Mouse (Mus musculus): ENCODE data around the gene Ror2. TPM values are rescaled to one million over a fixed set of nuclear protein-coding genes. Genes with fewer than 3 reads are reported as not detected.

Ror2 gene
- polyA plus RNA-seq, 1 experiment from 2014 or later, result 9.8 TPM

DNA sequence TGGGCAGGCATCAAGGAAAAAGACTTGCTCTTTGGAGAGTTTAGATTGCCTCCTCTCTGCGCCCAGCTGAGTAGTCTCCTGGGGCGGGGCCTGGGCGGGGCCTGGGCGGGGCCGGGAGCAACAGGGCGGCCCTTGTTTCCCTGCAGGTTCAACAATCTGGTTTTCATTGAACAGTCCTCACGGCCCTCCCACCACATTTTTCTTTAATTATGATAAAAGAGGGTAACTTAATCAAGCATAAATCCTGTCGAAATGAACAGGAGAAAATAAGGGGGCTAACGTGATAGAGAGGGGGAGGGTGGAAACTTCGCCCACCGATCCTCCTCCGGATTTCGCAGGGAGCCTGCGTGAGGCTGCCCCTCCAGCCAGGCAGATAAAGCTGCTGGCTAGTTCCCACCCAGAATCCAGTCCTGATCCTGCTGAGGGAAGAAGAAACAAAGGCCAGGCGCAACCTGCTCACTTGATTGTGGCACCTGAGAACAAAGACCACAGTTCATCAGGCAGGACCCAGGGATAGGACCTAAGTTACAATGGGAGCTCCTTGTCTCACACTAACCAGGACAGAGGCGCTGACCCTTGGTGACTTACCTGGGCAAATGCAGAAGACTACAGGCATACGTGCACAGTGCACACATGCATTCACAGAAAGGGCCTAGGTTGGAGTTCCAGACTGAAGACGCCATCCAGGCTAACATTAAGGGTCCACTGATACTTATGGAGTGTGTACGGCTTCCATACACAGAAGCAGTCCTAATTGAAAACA lies 73.8 kb downstream of the Ror2 start:
- Histone ChIP-seq H3K9ac (ENCODE audit: low read depth, low read length) (no peak overlapping the region), H3K4me1 (replicated peaks; ENCODE audit: control insufficient read depth, insufficient read depth, low read length) (peaks cover 5% of the 10 kb centered on the region; the same call in 1 of the 2 replicates)
- TF ChIP-seq CTCF (IDR thresholded peaks at IDR 0.05; ENCODE audit: low read depth), result peak; percentile 29; the same call in 1 of the 2 replicates

DNA sequence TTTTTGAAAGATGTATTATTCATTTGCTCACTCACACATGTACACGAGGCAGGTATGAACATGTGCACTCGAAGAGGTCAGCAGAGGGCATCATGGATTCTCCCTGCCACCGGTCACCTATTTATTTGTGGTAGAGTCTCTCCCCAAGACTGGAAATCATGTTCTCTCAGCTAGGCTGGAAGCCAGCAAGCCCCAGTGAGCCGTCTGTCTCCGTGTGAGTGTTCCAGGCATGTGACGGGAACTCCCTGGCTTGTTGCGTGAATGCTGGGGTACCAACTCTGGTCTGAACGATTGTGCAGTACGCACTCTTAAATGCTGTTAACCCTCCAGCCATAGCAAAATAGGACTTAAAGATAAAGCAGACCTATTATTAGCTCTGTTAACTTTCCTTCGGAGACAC lies 77.4 kb downstream of the Ror2 start:
- H3K4me2 ChIP-seq (replicated peaks; ENCODE audit: low read depth), result no peak overlapping the region
- WGBS, result 74% methylated on average over 10 of the region's 10 CpGs
- ATAC-seq, result no peak
- H3K36me3 ChIP-seq (ENCODE audit: control insufficient read depth, insufficient read depth), result no peaks in the 10 kb centered on the region
- no peaks in the 10 kb centered on the region for H3K27me3 ChIP-seq (replicated peaks; ENCODE audit: control insufficient read depth, insufficient read depth, low read length)
- H3K4me3 ChIP-seq (ENCODE audit: low read depth, low read length), result no peak overlapping the region
- H3K4me1 ChIP-seq (replicated peaks; ENCODE audit: control insufficient read depth, insufficient read depth, low read length), result peaks cover 20% of the 10 kb centered on the region
- H3K9me3 ChIP-seq (ENCODE audit: control insufficient read depth), result no peaks in the 10 kb centered on the region
- TF ChIP-seq CTCF (IDR thresholded peaks at IDR 0.05; ENCODE audit: low read depth), result no peak
- no peak overlapping the region for H3K27ac ChIP-seq (ENCODE audit: low read depth, low read length)
- no peak overlapping the region for H3K9ac ChIP-seq (ENCODE audit: low read depth, low read length)

More for the DNA sequence above, 73.8 kb downstream of the Ror2 start:
- 28% methylated on average over 17 of the region's 19 CpGs for WGBS
- Histone ChIP-seq H3K4me2 (replicated peaks; ENCODE audit: low read depth) (peak overlapping the region; percentile 54), H3K27me3 (replicated peaks; ENCODE audit: control insufficient read depth, insufficient read depth, low read length) (no peaks in the 10 kb centered on the region), H3K4me3 (ENCODE audit: low read depth, low read length) (no peak overlapping the region), H3K9me3 (ENCODE audit: control insufficient read depth) (no peaks in the 10 kb centered on the region), H3K36me3 (ENCODE audit: control insufficient read depth, insufficient read depth) (no peaks in the 10 kb centered on the region), H3K27ac (ENCODE audit: low read depth, low read length) (no peak overlapping the region; the same call in 1 of the 2 replicates)
- ATAC-seq, result peak; percentile 54

DNA sequence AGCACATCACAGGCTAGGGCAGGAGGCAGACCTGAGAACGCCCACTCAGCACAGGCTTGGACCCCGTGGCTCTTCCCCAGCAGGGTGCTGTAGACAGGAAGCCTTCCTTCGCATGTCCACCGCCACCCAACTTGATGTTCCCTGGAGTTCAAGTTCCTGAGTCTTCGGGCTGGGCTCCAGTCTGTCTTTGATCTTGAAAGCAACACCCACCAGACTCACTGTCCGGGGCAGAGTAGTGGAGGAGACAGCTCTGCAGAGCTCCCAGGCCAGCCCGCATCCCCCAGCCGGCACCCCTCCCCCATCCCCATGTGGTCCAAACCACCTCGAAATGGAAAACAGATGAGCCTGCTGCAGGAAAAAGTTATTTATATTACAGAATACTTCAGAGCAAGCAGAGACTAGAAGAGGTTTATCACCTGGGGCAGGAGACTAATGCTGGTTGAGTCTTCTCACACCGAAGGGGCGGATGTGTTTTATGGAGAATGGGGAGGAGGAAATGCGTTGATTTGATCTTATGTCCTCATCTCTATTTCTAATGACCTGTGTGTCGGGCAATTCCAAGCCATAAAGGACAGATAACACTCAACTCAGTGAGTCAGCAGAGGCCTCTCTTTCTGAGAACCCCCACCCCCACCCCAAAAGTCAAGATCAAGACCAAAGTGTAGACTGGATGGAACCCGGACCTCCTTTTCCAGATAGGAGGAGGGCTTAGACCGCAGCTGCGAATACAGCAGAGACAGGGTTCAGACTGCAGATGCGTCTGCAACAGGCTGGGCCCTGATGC lies 80.6 kb downstream of the Ror2 start:
- Histone ChIP-seq H3K4me2 (replicated peaks; ENCODE audit: low read depth) (peak overlapping the region; percentile 42), H3K9me3 (ENCODE audit: control insufficient read depth) (no peaks in the 10 kb centered on the region), H3K9ac (ENCODE audit: low read depth, low read length) (no peak overlapping the region), H3K27me3 (replicated peaks; ENCODE audit: control insufficient read depth, insufficient read depth, low read length) (no peaks in the 10 kb centered on the region), H3K4me1 (replicated peaks; ENCODE audit: control insufficient read depth, insufficient read depth, low read length) (peaks cover 27% of the 10 kb centered on the region), H3K4me3 (ENCODE audit: low read depth, low read length) (no peak overlapping the region), H3K36me3 (ENCODE audit: control insufficient read depth, insufficient read depth) (no peaks in the 10 kb centered on the region), H3K27ac (ENCODE audit: low read depth, low read length) (no peak overlapping the region)
- no peak for TF ChIP-seq CTCF (IDR thresholded peaks at IDR 0.05; ENCODE audit: low read depth)
- 17% methylated on average over 17 of the region's 17 CpGs for WGBS
- ATAC-seq, result peak; percentile 64

DNA sequence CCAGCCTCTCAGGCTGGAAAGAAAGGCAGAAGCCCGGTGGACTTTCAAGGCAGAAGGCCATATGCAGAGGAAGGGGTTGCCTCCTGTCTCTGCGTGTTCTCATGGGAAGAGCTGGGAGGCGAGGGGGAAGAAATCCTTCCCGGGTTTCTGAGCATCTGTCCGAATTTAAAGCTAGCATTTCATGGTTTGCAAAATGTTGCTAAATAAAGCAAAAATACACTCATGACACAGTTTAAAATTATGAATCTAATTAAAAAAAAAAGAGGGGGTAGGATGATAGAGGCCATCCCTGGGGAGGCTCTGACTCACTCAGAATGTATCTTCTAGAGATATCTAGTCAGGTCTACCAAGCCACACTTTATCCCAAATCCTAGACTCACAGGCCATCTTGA lies 83.5 kb downstream of the Ror2 start:
- no peak overlapping the region for H3K4me2 ChIP-seq (replicated peaks; ENCODE audit: low read depth)
- no peaks in the 10 kb centered on the region for H3K9me3 ChIP-seq (ENCODE audit: control insufficient read depth)
- H3K4me1 ChIP-seq (replicated peaks; ENCODE audit: control insufficient read depth, insufficient read depth, low read length), result peaks cover 30% of the 10 kb centered on the region
- H3K27ac ChIP-seq (ENCODE audit: low read depth, low read length), result no peak overlapping the region
- no peak for ATAC-seq
- no peak for TF ChIP-seq CTCF (IDR thresholded peaks at IDR 0.05; ENCODE audit: low read depth)
- H3K36me3 ChIP-seq (ENCODE audit: control insufficient read depth, insufficient read depth), result no peaks in the 10 kb centered on the region
- 65% methylated on average over 5 of the region's 5 CpGs for WGBS
- H3K27me3 ChIP-seq (replicated peaks; ENCODE audit: control insufficient read depth, insufficient read depth, low read length), result no peaks in the 10 kb centered on the region
- H3K4me3 ChIP-seq (ENCODE audit: low read depth, low read length), result no peak overlapping the region
- no peak overlapping the region for H3K9ac ChIP-seq (ENCODE audit: low read depth, low read length)

DNA sequence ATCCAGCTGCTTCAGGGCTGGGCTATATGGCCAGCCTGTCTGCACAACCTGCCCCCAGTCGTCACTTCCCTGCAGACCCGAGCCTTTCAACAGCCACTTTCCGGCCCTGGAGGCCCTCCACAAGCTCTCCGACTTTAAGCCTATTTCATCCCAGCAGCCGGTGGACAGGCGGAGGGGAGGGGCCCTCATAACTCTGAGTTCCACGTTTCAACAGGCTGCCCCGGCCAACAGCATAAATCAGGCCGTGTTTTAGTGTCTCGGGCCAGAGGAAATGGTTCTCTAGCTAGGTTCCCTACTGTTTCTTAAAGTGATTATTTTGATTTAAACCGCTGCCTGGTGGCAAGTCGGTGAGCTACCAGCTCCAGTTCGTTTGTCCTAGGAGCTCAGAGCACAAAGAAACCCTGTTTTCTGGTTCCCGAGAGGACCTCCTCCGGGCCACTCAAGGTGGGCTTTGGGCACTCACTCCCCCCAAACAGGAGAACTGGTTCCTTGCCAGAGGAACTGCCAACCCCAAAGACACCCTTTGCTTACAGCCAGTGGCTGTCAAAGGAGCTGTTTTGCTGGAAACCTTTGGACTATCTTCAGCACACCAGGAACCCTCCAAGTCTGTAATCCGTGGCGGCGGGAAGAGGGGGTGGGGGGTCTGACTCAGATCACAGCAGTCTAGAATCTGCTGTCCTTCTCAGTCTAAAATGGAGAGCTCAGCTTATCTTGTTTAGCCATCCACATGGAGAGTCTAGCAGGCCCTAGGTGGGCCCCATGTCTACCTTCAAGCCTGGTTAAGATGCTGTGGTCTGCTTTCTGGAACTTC lies 84.1 kb downstream of the Ror2 start:
- Histone ChIP-seq H3K4me2 (replicated peaks; ENCODE audit: low read depth) (peak overlapping the region; percentile 18), H3K4me3 (ENCODE audit: low read depth, low read length) (no peak overlapping the region), H3K27ac (ENCODE audit: low read depth, low read length) (peak overlapping the region; percentile 6; the same call in 1 of the 2 replicates), H3K27me3 (replicated peaks; ENCODE audit: control insufficient read depth, insufficient read depth, low read length) (no peaks in the 10 kb centered on the region), H3K4me1 (replicated peaks; ENCODE audit: control insufficient read depth, insufficient read depth, low read length) (peaks cover 30% of the 10 kb centered on the region), H3K9ac (ENCODE audit: low read depth, low read length) (no peak overlapping the region), H3K36me3 (ENCODE audit: control insufficient read depth, insufficient read depth) (no peaks in the 10 kb centered on the region), H3K9me3 (ENCODE audit: control insufficient read depth) (no peaks in the 10 kb centered on the region)
- TF ChIP-seq CTCF (IDR thresholded peaks at IDR 0.05; ENCODE audit: low read depth), result no peak
- peak; percentile 37; the same call in 1 of the 2 replicates for ATAC-seq
- WGBS, result 13% methylated on average over 18 of the region's 18 CpGs

DNA sequence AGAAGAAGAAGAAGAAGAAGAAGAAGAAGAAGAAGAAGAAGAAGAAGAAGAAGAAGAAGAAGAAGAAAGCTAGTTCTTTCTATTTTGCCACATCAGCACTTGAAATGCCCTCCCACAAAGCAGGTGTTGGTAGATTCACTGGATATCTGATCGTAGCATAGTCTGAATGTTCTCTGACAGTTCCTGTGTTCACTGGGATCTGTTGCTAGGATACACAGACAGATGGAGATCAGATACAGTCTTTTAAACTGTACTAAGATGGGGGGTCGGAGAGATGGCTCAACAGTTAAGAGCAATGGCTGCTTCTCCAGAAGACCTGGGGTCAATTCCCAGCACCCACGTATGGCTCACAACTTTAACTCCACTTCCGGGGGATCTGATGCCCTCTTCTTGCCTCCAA lies 85.8 kb downstream of the Ror2 start:
- no peak overlapping the region for H3K9ac ChIP-seq (ENCODE audit: low read depth, low read length)
- no peaks in the 10 kb centered on the region for H3K9me3 ChIP-seq (ENCODE audit: control insufficient read depth)
- H3K4me2 ChIP-seq (replicated peaks; ENCODE audit: low read depth), result no peak overlapping the region
- TF ChIP-seq CTCF (IDR thresholded peaks at IDR 0.05; ENCODE audit: low read depth), result no peak
- H3K36me3 ChIP-seq (ENCODE audit: control insufficient read depth, insufficient read depth), result no peaks in the 10 kb centered on the region
- H3K4me1 ChIP-seq (replicated peaks; ENCODE audit: control insufficient read depth, insufficient read depth, low read length), result peaks cover 24% of the 10 kb centered on the region
- no peaks in the 10 kb centered on the region for H3K27me3 ChIP-seq (replicated peaks; ENCODE audit: control insufficient read depth, insufficient read depth, low read length)
- WGBS, result 76% methylated on average over 4 of the region's 4 CpGs
- no peak overlapping the region for H3K27ac ChIP-seq (ENCODE audit: low read depth, low read length)
- H3K4me3 ChIP-seq (ENCODE audit: low read depth, low read length), result no peak overlapping the region
- no peak for ATAC-seq
